Mouse (Mus musculus) ovary, adult 10 weeks (tissue): ENCODE results near the gene Fam129a. TPM values are rescaled to one million over a fixed set of nuclear protein-coding genes. Genes with fewer than 3 reads are reported as not detected.

Source experiments
- polyA plus RNA-seq: library from polyadenylated mRNA; stranded (reverse); fragments of 350-450 nt; fragmentation: Illumina TruSeq; extraction: RNeasy Lipid Tissue Mini Kit (QIAGEN cat#74804); gene quantifications from one replicate; pipeline ENCODE4 v1.2.3, GENCODE M21; 2014

Gene Fam129a
- polyA plus RNA-seq, result 69.0 TPM

DNA sequence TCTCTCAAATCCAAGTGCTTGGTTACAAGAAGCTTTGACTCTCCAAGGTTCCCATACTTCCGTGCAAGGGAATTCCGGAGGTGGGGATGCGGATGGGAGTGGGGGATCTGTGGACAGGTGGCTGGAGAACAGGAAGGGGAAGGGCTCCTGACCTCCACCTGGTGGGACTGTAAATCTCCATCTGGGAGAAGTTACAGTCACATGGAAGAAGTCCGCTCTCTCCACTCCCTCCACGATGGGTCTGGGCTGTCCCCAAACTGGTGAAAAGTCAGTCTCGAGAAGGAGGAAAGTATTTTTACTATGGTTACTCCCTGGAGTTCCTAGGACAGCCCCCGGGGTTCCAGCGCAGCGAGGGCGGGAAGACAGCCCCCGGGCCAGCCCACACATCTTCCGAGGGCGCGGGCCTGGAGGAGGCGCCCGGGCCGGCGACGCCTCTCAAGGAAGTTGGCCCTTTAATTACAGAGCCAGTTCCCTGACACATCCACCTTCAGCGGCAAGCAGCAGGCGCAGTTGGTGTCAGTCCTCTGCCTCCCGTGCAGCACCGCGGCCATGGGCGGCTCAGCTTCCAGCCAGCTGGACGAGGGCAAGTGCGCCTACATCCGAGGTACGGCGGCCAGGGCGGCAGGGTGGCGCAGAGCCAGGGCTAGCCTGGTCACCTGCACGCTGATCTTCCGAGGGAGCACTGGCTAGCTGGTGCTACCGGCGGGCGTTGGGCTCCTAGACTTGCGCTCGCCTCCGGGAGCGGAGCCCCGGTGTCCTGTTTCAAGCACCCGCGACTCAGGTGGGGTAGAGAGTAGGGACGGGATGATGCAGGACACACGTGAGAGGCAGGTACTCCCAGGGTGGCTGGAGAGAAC is at the start of gene Fam129a:
TSS of gene Fam129a (plus strand) at position 206 of the 857 bp plus-strand sequence.

DNA sequence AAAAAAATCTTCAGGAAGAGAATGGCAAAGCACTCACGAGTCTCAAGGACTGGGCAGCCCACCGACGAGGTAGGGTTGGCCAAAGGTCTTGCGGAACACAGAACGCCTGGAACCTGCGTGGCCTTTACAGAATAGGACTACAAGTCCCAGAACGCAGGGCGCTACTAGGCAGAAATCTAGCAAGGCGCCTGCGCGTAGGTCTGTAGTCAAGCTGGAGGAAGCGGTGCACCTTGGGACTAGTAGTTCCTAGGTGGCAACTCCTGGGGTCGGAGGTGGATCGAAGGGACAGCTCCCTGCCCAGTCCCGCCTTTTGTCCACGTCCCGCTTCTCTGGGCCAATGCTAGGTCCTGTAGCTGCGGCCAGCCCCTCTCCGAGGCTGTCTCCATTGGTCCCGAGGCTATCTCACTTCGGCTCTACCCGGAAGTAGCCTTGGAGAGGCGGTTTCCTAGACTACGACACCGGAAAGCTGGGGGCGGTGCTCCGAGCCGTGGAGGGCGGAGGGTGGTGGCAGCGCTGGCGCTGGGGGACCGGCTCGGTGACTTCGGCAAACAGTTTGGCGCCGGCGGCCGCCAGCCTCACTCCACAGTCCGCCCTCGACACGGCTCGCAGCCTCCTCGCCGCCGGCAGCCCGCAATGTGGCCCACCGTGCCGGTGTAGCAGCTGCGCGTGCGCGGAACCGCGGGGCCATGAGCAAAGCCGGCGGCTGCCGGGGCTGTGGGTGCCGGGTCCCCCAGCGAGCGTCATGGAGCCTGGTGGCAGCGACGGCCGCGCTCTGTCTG is 184.1 kb downstream of the Fam129a start, which contains the start of gene Edem3:
TSS of gene Edem3 (plus strand) at position 491 of the 779 bp plus-strand sequence.

Other genes starting within 250 kb of the Fam129a start
- 1,350 TPM for gene Ivns1abp, start 226.7 kb upstream of the Fam129a start, polyA plus RNA-seq
- gene Swt1, start 142.7 kb upstream of the Fam129a start, polyA plus RNA-seq, result 66.4 TPM
- gene Trmt1l, start 142.6 kb upstream of the Fam129a start, polyA plus RNA-seq, result 42.6 TPM
- gene Rnf2, start 70.2 kb upstream of the Fam129a start, polyA plus RNA-seq, result 308 TPM
- gene Edem3, start 184.2 kb downstream of the Fam129a start, polyA plus RNA-seq, result 179 TPM